Mouse (Mus musculus) limb, embryonic 15.5 days (tissue): ENCODE measurements around the gene Entpd6. TPM values are rescaled to one million over a fixed set of nuclear protein-coding genes. Genes with fewer than 3 reads are reported as not detected.
A peak's percentile ranks its signal among the peaks of the same experiment; 100 is the strongest.

ENCODE experiments used
- ATAC-seq: fragments of 200-750 bp; cut with Nextera tagmentation; 2 replicates; pipeline ENCODE4 v1.8.0; 2017; ENCODE audit warnings: low read depth, moderate TSS enrichment; ENCODE audit not compliant: insufficient number of reproducible peaks, low FRiP score, low TSS enrichment
- H3K27ac ChIP-seq: fragments of 300-500 bp; sonication (generic); 2 replicates; pipeline ENCODE4 v1.5.1; 2015; ENCODE audit warnings: moderate library complexity, mild to moderate bottlenecking, inconsistent platforms
- H3K27me3 ChIP-seq: fragments of 300-500 bp; sonication (generic); 2 replicates; pipeline ENCODE4 v1.6.1; 2015; ENCODE audit warnings: inconsistent platforms
- H3K36me3 ChIP-seq: fragments of 300-500 bp; sonication (generic); 2 replicates; pipeline ENCODE4 v1.6.1; 2015; ENCODE audit warnings: inconsistent platforms
- H3K4me1 ChIP-seq: fragments of 300-500 bp; sonication (generic); 2 replicates; pipeline ENCODE4 v1.6.1; 2015; ENCODE audit warnings: inconsistent platforms
- H3K4me2 ChIP-seq: fragments of 300-500 bp; sonication (generic); 2 replicates; pipeline ENCODE4 v1.6.1; 2015; ENCODE audit warnings: mild to moderate bottlenecking, inconsistent platforms
- H3K4me3 ChIP-seq: fragments of 300-500 bp; sonication (generic); 2 replicates; pipeline ENCODE4 v1.5.1; 2015; ENCODE audit warnings: mild to moderate bottlenecking, inconsistent platforms
- H3K9ac ChIP-seq: fragments of 300-500 bp; sonication (generic); 2 replicates; pipeline ENCODE4 v1.6.1; 2015; ENCODE audit warnings: inconsistent platforms
- H3K9me3 ChIP-seq: fragments of 300-500 bp; sonication (generic); 2 replicates; pipeline ENCODE4 v1.6.1; 2016; ENCODE audit warnings: inconsistent platforms
- WGBS: fragments of 180-500 bp; shearing (Covaris S2); methylation state at CpG from one replicate; pipeline ENCODE4 v1.1.7; 2015; 5-methylcytosine and 5-hydroxymethylcytosine counted together
- polyA plus RNA-seq: library from polyadenylated mRNA; unstranded; fragments of >200 nt; fragmentation: Nextera tagmentation; extraction: Ambion mirVana; gene quantifications from 2 replicates; pipeline ENCODE4 v1.2.1, GENCODE M21; 2015

The Entpd6 gene
- polyA plus RNA-seq, 1 experiment from 2014 or later: 26.6 TPM

- Histone ChIP-seq H3K27ac (peak overlapping the region; percentile 8; the same call in 1 of the 2 replicates), H3K4me3 (peak overlapping the region; percentile 11), H3K27me3 (no peaks in the 10 kb centered on the region), H3K4me2 (peak overlapping the region; percentile 19; the same call in 1 of the 2 replicates), H3K4me1 (peaks cover 22% of the 10 kb centered on the region), H3K9ac (no peak overlapping the region), H3K36me3 (peaks cover 9% of the 10 kb centered on the region; the same call in 1 of the 2 replicates), H3K9me3 (no peaks in the 10 kb centered on the region)
- no peak for ATAC-seq
- 41% methylated on average over 4 of the region's 4 CpGs for WGBS
These were observed 40.1 kb downstream of the Entpd6 start for GRCm38 (mm10) chr2:150788768-150789550.

- WGBS: 44% methylated on average over 4 of the region's 4 CpGs
These were observed 44.5 kb downstream of the Entpd6 start for GRCm38 (mm10) chr2:150793320-150793719.

GRCm38 (mm10) chr2:150798084-150798483, 49.2 kb downstream of the Entpd6 start:
- WGBS: 78% methylated on average over 7 of the region's 7 CpGs
- Histone ChIP-seq H3K27ac (no peak overlapping the region), H3K9ac (no peak overlapping the region), H3K4me1 (no peaks in the 10 kb centered on the region), H3K9me3 (no peaks in the 10 kb centered on the region), H3K36me3 (peaks cover 59% of the 10 kb centered on the region), H3K4me3 (no peak overlapping the region), H3K4me2 (no peak overlapping the region), H3K27me3 (no peaks in the 10 kb centered on the region)
- no peak for ATAC-seq

More at GRCm38 (mm10) chr2:150793320-150793719, 44.5 kb downstream of the Entpd6 start:
- Histone ChIP-seq H3K9ac (no peak overlapping the region), H3K9me3 (no peaks in the 10 kb centered on the region), H3K27ac (peak overlapping the region; percentile 35; the same call in 1 of the 2 replicates), H3K4me3 (no peak overlapping the region), H3K4me2 (no peak overlapping the region), H3K27me3 (no peaks in the 10 kb centered on the region), H3K4me1 (peaks cover 11% of the 10 kb centered on the region), H3K36me3 (peaks cover 38% of the 10 kb centered on the region)
- no peak for ATAC-seq

- Histone ChIP-seq H3K4me2 (no peak overlapping the region), H3K27me3 (no peaks in the 10 kb centered on the region), H3K4me1 (no peaks in the 10 kb centered on the region), H3K4me3 (no peak overlapping the region), H3K9me3 (no peaks in the 10 kb centered on the region), H3K36me3 (peaks cover 62% of the 10 kb centered on the region), H3K9ac (no peak overlapping the region), H3K27ac (no peak overlapping the region)
- ATAC-seq: peak; percentile 59; the same call in 1 of the 2 replicates
- WGBS: 69% methylated on average over 5 of the region's 5 CpGs
These were observed 51.8 kb downstream of the Entpd6 start for GRCm38 (mm10) chr2:150800616-150801015.

- Histone ChIP-seq H3K9ac (no peak overlapping the region), H3K36me3 (peaks cover 71% of the 10 kb centered on the region)
- WGBS: 92% methylated on average over 1 of the region's 1 CpGs
These were observed 54.2 kb downstream of the Entpd6 start for GRCm38 (mm10) chr2:150803035-150803434.

GRCm38 (mm10) chr2:150808381-150808780, 59.5 kb downstream of the Entpd6 start:
- Histone ChIP-seq H3K4me3 (no peak overlapping the region), H3K4me2 (no peak overlapping the region), H3K4me1 (no peaks in the 10 kb centered on the region), H3K36me3 (peaks cover 92% of the 10 kb centered on the region), H3K27ac (no peak overlapping the region), H3K9ac (no peak overlapping the region), H3K9me3 (no peaks in the 10 kb centered on the region), H3K27me3 (no peaks in the 10 kb centered on the region)
- no peak for ATAC-seq
- 84% methylated on average over 6 of the region's 6 CpGs for WGBS

More at GRCm38 (mm10) chr2:150803035-150803434, 54.2 kb downstream of the Entpd6 start:
- no peak overlapping the region for H3K4me3 ChIP-seq
- no peak for ATAC-seq
- H3K27me3 ChIP-seq: no peaks in the 10 kb centered on the region
- no peak overlapping the region for H3K27ac ChIP-seq
- H3K9me3 ChIP-seq: no peaks in the 10 kb centered on the region
- no peak overlapping the region for H3K4me2 ChIP-seq
- no peaks in the 10 kb centered on the region for H3K4me1 ChIP-seq

- WGBS: 95% methylated on average over 6 of the region's 6 CpGs
- Histone ChIP-seq H3K36me3 (peaks cover 92% of the 10 kb centered on the region), H3K4me1 (no peaks in the 10 kb centered on the region), H3K9ac (no peak overlapping the region), H3K27me3 (no peaks in the 10 kb centered on the region), H3K4me2 (no peak overlapping the region), H3K27ac (no peak overlapping the region), H3K4me3 (no peak overlapping the region), H3K9me3 (no peaks in the 10 kb centered on the region)
- ATAC-seq: no peak
These were observed 60.0 kb downstream of the Entpd6 start for GRCm38 (mm10) chr2:150808812-150809211.

GRCm38 (mm10) chr2:150810603-150811002, 61.8 kb downstream of the Entpd6 start:
- peaks cover 95% of the 10 kb centered on the region for H3K36me3 ChIP-seq
- no peak overlapping the region for H3K27ac ChIP-seq
- H3K4me3 ChIP-seq: no peak overlapping the region
- 79% methylated on average over 5 of the region's 5 CpGs for WGBS
- ATAC-seq: no peak
- H3K9me3 ChIP-seq: no peaks in the 10 kb centered on the region
- no peak overlapping the region for H3K9ac ChIP-seq
- no peak overlapping the region for H3K4me2 ChIP-seq
- no peaks in the 10 kb centered on the region for H3K4me1 ChIP-seq
- H3K27me3 ChIP-seq: no peaks in the 10 kb centered on the region

- Histone ChIP-seq H3K27ac (no peak overlapping the region), H3K4me2 (no peak overlapping the region), H3K4me3 (no peak overlapping the region), H3K36me3 (peaks cover 97% of the 10 kb centered on the region), H3K4me1 (no peaks in the 10 kb centered on the region), H3K27me3 (no peaks in the 10 kb centered on the region), H3K9ac (no peak overlapping the region), H3K9me3 (no peaks in the 10 kb centered on the region)
- no peak for ATAC-seq
- 85% methylated on average over 6 of the region's 6 CpGs for WGBS
These were observed 64.0 kb downstream of the Entpd6 start for GRCm38 (mm10) chr2:150812816-150813215.

- H3K36me3 ChIP-seq: peaks cover 94% of the 10 kb centered on the region
- WGBS: 87% methylated on average over 18 of the region's 18 CpGs
- H3K4me1 ChIP-seq: no peaks in the 10 kb centered on the region
- H3K4me2 ChIP-seq: no peak overlapping the region
- H3K4me3 ChIP-seq: no peak overlapping the region
- ATAC-seq: no peak
- H3K27ac ChIP-seq: no peak overlapping the region
- H3K27me3 ChIP-seq: no peaks in the 10 kb centered on the region
- no peaks in the 10 kb centered on the region for H3K9me3 ChIP-seq
- no peak overlapping the region for H3K9ac ChIP-seq
These were observed 68.0 kb downstream of the Entpd6 start for GRCm38 (mm10) chr2:150816676-150817402.

GRCm38 (mm10) chr2:150818742-150819141, 69.9 kb downstream of the Entpd6 start:
- Histone ChIP-seq H3K4me3 (no peak overlapping the region), H3K9me3 (no peaks in the 10 kb centered on the region), H3K27me3 (no peaks in the 10 kb centered on the region), H3K36me3 (peaks cover 94% of the 10 kb centered on the region), H3K4me2 (no peak overlapping the region), H3K9ac (no peak overlapping the region), H3K27ac (no peak overlapping the region), H3K4me1 (no peaks in the 10 kb centered on the region)
- ATAC-seq: no peak
- WGBS: 86% methylated on average over 8 of the region's 8 CpGs

- Histone ChIP-seq H3K4me1 (no peaks in the 10 kb centered on the region), H3K9ac (no peak overlapping the region), H3K27ac (no peak overlapping the region), H3K4me3 (no peak overlapping the region), H3K4me2 (no peak overlapping the region), H3K27me3 (no peaks in the 10 kb centered on the region), H3K9me3 (no peaks in the 10 kb centered on the region), H3K36me3 (peaks cover 92% of the 10 kb centered on the region)
- no peak for ATAC-seq
- 87% methylated on average over 8 of the region's 8 CpGs for WGBS
These were observed 71.9 kb downstream of the Entpd6 start for GRCm38 (mm10) chr2:150820720-150821119.
